Mouse (Mus musculus) ES-Bruce4 (cell line): ENCODE data around the gene Bpifc. TPM values are rescaled to one million over a fixed set of nuclear protein-coding genes. Genes with fewer than 3 reads are reported as not detected.

Experiments
- H3K27ac ChIP-seq: 2 replicates; pipeline ENCODE4 v1.5.1; 2012; ENCODE audit warnings: low read length, inconsistent platforms; ENCODE audit not compliant: insufficient read depth
- H3K27me3 ChIP-seq: 2 replicates; pipeline ENCODE4 v1.6.1; 2012; ENCODE audit warnings: mild to moderate bottlenecking, low read length, inconsistent platforms; ENCODE audit not compliant: control insufficient read depth, poor library complexity, insufficient read depth, severe bottlenecking
- H3K36me3 ChIP-seq: 2 replicates; pipeline ENCODE4 v1.6.1; 2012; ENCODE audit warnings: inconsistent platforms, mild to moderate bottlenecking, low read length, moderate library complexity; ENCODE audit not compliant: control insufficient read depth, poor library complexity, insufficient read depth, severe bottlenecking
- H3K4me1 ChIP-seq: one replicate; pipeline ENCODE4 v1.8.1; 2011; ENCODE audit warnings: low read length; ENCODE audit not compliant: control insufficient read depth, insufficient read depth
- H3K4me3 ChIP-seq: 2 replicates; pipeline ENCODE4 v1.5.1; 2011; ENCODE audit warnings: low read depth, mild to moderate bottlenecking, low read length
- H3K9ac ChIP-seq: 2 replicates; pipeline ENCODE4 v1.6.1; 2012; ENCODE audit warnings: low read depth, mild to moderate bottlenecking, inconsistent platforms; ENCODE audit not compliant: poor library complexity, severe bottlenecking
- H3K9me3 ChIP-seq: replicated peaks from 2 replicates; pipeline ENCODE4 v1.6.1; 2012; ENCODE audit warnings: mild to moderate bottlenecking, low read length, inconsistent platforms; ENCODE audit not compliant: control insufficient read depth, poor library complexity, insufficient read depth, severe bottlenecking
- CTCF ChIP-seq: IDR thresholded peaks from one replicate; pipeline ENCODE4 v1.8.1; 2011; ENCODE audit warnings: low read depth, low read length
- EP300 ChIP-seq: IDR thresholded peaks from 2 replicates; pipeline ENCODE4 v1.6.1; 2011; ENCODE audit warnings: low read depth, low read length; ENCODE audit not compliant: insufficient read depth
- POLR2A ChIP-seq: IDR thresholded peaks from one replicate; pipeline ENCODE4 v1.8.1; 2011; ENCODE audit warnings: low read length; ENCODE audit not compliant: insufficient read depth
- polyA plus RNA-seq: library from polyadenylated mRNA; stranded (reverse); fragments of >200 nt; gene quantifications from 2 replicates; pipeline ENCODE4 v1.2.4, GENCODE M21; 2011; ENCODE audit warnings: low read depth; ENCODE audit not compliant: missing spikeins, insufficient read depth, insufficient read length

The Bpifc gene
- polyA plus RNA-seq, 1 experiment, result not detected

- peak overlapping the region; percentile 67 for H3K9ac ChIP-seq
- no peak overlapping the region for H3K27ac ChIP-seq
- H3K36me3 ChIP-seq, result peaks cover 32% of the 10 kb centered on the region
- no peaks in the 10 kb centered on the region for H3K9me3 ChIP-seq
- TF ChIP-seq POLR2A (no peak), EP300 (no peak), CTCF (no peak)
- peak overlapping the region; percentile 97 for H3K4me3 ChIP-seq
- no peaks in the 10 kb centered on the region for H3K27me3 ChIP-seq
- H3K4me1 ChIP-seq, result no peaks in the 10 kb centered on the region
Observed at GRCm38 (mm10) chr10:85956871-85957419, 54.8 kb downstream of the Bpifc start.

- Histone ChIP-seq H3K9me3 (no peaks in the 10 kb centered on the region), H3K4me1 (no peaks in the 10 kb centered on the region), H3K27ac (no peak overlapping the region), H3K9ac (no peak overlapping the region), H3K36me3 (peaks cover 44% of the 10 kb centered on the region), H3K4me3 (no peak overlapping the region), H3K27me3 (no peaks in the 10 kb centered on the region)
- no peak for TF ChIP-seq CTCF
Observed at GRCm38 (mm10) chr10:85954429-85954828, 57.3 kb downstream of the Bpifc start.

- Histone ChIP-seq H3K27ac (no peak overlapping the region), H3K4me1 (no peaks in the 10 kb centered on the region), H3K4me3 (no peak overlapping the region), H3K9me3 (no peaks in the 10 kb centered on the region), H3K27me3 (no peaks in the 10 kb centered on the region), H3K9ac (no peak overlapping the region), H3K36me3 (peaks cover 55% of the 10 kb centered on the region)
- TF ChIP-seq POLR2A (no peak), CTCF (no peak), EP300 (no peak)
Observed at GRCm38 (mm10) chr10:85953401-85953800, 58.3 kb downstream of the Bpifc start.

- Histone ChIP-seq H3K9ac (no peak overlapping the region), H3K4me3 (no peak overlapping the region), H3K9me3 (no peaks in the 10 kb centered on the region), H3K4me1 (no peaks in the 10 kb centered on the region), H3K27me3 (no peaks in the 10 kb centered on the region), H3K36me3 (peaks cover 60% of the 10 kb centered on the region), H3K27ac (no peak overlapping the region)
- TF ChIP-seq EP300, result no peak
- TF ChIP-seq POLR2A, result no peak
- TF ChIP-seq CTCF, result no peak
Observed at GRCm38 (mm10) chr10:85951765-85952443, 59.8 kb downstream of the Bpifc start.

GRCm38 (mm10) chr10:85948483-85949196, 63.1 kb downstream of the Bpifc start:
- no peak overlapping the region for H3K27ac ChIP-seq
- no peak overlapping the region for H3K4me3 ChIP-seq
- no peaks in the 10 kb centered on the region for H3K27me3 ChIP-seq
- peaks cover 64% of the 10 kb centered on the region for H3K36me3 ChIP-seq
- TF ChIP-seq CTCF (no peak), EP300 (no peak), POLR2A (no peak)
- H3K9me3 ChIP-seq, result no peaks in the 10 kb centered on the region
- H3K4me1 ChIP-seq, result no peaks in the 10 kb centered on the region
- no peak overlapping the region for H3K9ac ChIP-seq
